Mouse (Mus musculus) embryonic fibroblast, embryonic 13.5 days (primary cell): Measurements from ENCODE around the gene Pcyt2. TPM values are rescaled to one million over a fixed set of nuclear protein-coding genes. Genes with fewer than 3 reads are reported as not detected.

ENCODE experiments used
- H3K27ac ChIP-seq: 2 replicates; pipeline ENCODE4 v1.5.1; 2012; ENCODE audit warnings: low read length, control low read depth, inconsistent platforms; ENCODE audit not compliant: insufficient read depth
- H3K4me1 ChIP-seq: 2 replicates; pipeline ENCODE4 v1.6.1; 2011; ENCODE audit warnings: low read length; ENCODE audit not compliant: control insufficient read depth, insufficient read depth
- H3K4me3 ChIP-seq: 2 replicates; pipeline ENCODE4 v1.5.1; 2011; ENCODE audit warnings: mild to moderate bottlenecking, control low read depth, low read length; ENCODE audit not compliant: insufficient read depth
- CTCF ChIP-seq: IDR thresholded peaks from 2 replicates; pipeline ENCODE4 v1.5.1; 2011; ENCODE audit warnings: mild to moderate bottlenecking, control low read depth, low read length, moderate library complexity, borderline replicate concordance; ENCODE audit not compliant: insufficient read depth
- POLR2A ChIP-seq: IDR thresholded peaks from 2 replicates; pipeline ENCODE4 v1.6.1; 2011; ENCODE audit warnings: low read depth, mild to moderate bottlenecking, control low read depth, low read length, moderate library complexity
- polyA plus RNA-seq: library from polyadenylated mRNA; stranded (reverse); fragments of >200 nt; gene quantifications from 2 replicates; pipeline ENCODE4 v1.2.4, GENCODE M21; 2011; ENCODE audit warnings: low read depth; ENCODE audit not compliant: missing spikeins, insufficient read length

The Pcyt2 gene
- polyA plus RNA-seq, 1 experiment: 45.2 TPM

GRCm38 (mm10) chr11:120578024-120578693 lies 39.6 kb downstream of the Pcyt2 start:
- H3K4me3 ChIP-seq: no peak overlapping the region
- no peak overlapping the region for H3K27ac ChIP-seq
- H3K4me1 ChIP-seq: 0 out of 2 replicates have a peak, but pooled peaks cover 6% of the 10 kb centered on the region
- TF ChIP-seq CTCF (no peak), POLR2A (no peak)

GRCm38 (mm10) chr11:120577211-120578023 lies 40.3 kb downstream of the Pcyt2 start:
- 0 out of 2 replicates have a peak, but pooled peaks cover 6% of the 10 kb centered on the region for H3K4me1 ChIP-seq
- no peak overlapping the region for H3K27ac ChIP-seq
- H3K4me3 ChIP-seq: no peak overlapping the region
- TF ChIP-seq POLR2A: no peak; the same call in 1 of the 2 replicates
- TF ChIP-seq CTCF: no peak

GRCm38 (mm10) chr11:120576365-120576981 lies 41.3 kb downstream of the Pcyt2 start:
- TF ChIP-seq POLR2A (0 out of 2 replicates have a peak, but pooled peaks have one; percentile 5), CTCF (no peak)
- H3K4me3 ChIP-seq: no peak overlapping the region
- no peak overlapping the region for H3K27ac ChIP-seq
- H3K4me1 ChIP-seq: 0 out of 2 replicates have a peak, but pooled peaks cover 6% of the 10 kb centered on the region

GRCm38 (mm10) chr11:120575940-120576339 lies 41.8 kb downstream of the Pcyt2 start:
- TF ChIP-seq POLR2A: no peak
- no peak for TF ChIP-seq CTCF
- Histone ChIP-seq H3K4me3 (no peak overlapping the region), H3K4me1 (peaks cover 9% of the 10 kb centered on the region; the same call in 1 of the 2 replicates), H3K27ac (no peak overlapping the region)

- Histone ChIP-seq H3K27ac (no peak overlapping the region), H3K4me3 (no peak overlapping the region), H3K4me1 (peaks cover 12% of the 10 kb centered on the region; the same call in 1 of the 2 replicates)
- no peak for TF ChIP-seq POLR2A
- TF ChIP-seq CTCF: no peak
Observed at GRCm38 (mm10) chr11:120575046-120575445, 42.7 kb downstream of the Pcyt2 start.

- Histone ChIP-seq H3K27ac (peak overlapping the region; percentile 44), H3K4me3 (peak overlapping the region; percentile 72), H3K4me1 (peaks cover 14% of the 10 kb centered on the region; the same call in 1 of the 2 replicates)
- TF ChIP-seq CTCF: no peak
- TF ChIP-seq POLR2A: peak; percentile 58
Observed at GRCm38 (mm10) chr11:120574278-120574600, 43.5 kb downstream of the Pcyt2 start.

GRCm38 (mm10) chr11:120573585-120574277 lies 44.0 kb downstream of the Pcyt2 start:
- Histone ChIP-seq H3K27ac (peak overlapping the region; percentile 95), H3K4me1 (peaks cover 9% of the 10 kb centered on the region; the same call in 1 of the 2 replicates), H3K4me3 (peak overlapping the region; percentile 72)
- TF ChIP-seq CTCF (no peak), POLR2A (no peak; the same call in 1 of the 2 replicates)

GRCm38 (mm10) chr11:120572752-120573584 lies 44.8 kb downstream of the Pcyt2 start, which contains the start of gene P4hb:
P4hb (minus strand) TSS chr11:120573253.
- Histone ChIP-seq H3K27ac (peak within 1 kb of the TSS; percentile 95), H3K4me1 (peaks cover 8% of the 10 kb centered on the region; the same call in 1 of the 2 replicates), H3K4me3 (peak within 1 kb of the TSS; percentile 98)
- no peak for TF ChIP-seq CTCF
- peak; percentile 100 for TF ChIP-seq POLR2A
